Mouse (Mus musculus) v-Abl transformed pro-B cells (cell line): ENCODE measurements around the gene Gm42372.

Experiments
- in situ Hi-C, 2 experiments: fragments of 400-800 bp; cut with MboI; formaldehyde crosslinking; loops; one replicate each; pipeline ENCODE4 v1.15.1; 2025; ENCODE audit not compliant: unreplicated experiment in 2 of 2

The Gm42372 gene

GRCm38 (mm10) chr7:17026710-17027587 lies 44.1 kb downstream of the Gm42372 start:
- in situ Hi-C loops: no loop called here

- in situ Hi-C loops: no loop called here
These were observed 44.9 kb downstream of the Gm42372 start, which contains the start of gene Ppp5c for GRCm38 (mm10) chr7:17027588-17028343. Gene Ppp5c (minus strand): TSS chr7:17027924.

- in situ Hi-C loops: no loop called here
These were observed 46.0 kb downstream of the Gm42372 start for GRCm38 (mm10) chr7:17028923-17029322.

- in situ Hi-C loops: no loop called here
These were observed 47.4 kb downstream of the Gm42372 start for GRCm38 (mm10) chr7:17030239-17030638.
